Mouse (Mus musculus): Measurements from ENCODE around the gene Gm36864. TPM values are rescaled to one million over a fixed set of nuclear protein-coding genes. Genes with fewer than 3 reads are reported as not detected.

Gene Gm36864
- polyA plus RNA-seq, 1 experiment from 2014 or later = not detected

DNA sequence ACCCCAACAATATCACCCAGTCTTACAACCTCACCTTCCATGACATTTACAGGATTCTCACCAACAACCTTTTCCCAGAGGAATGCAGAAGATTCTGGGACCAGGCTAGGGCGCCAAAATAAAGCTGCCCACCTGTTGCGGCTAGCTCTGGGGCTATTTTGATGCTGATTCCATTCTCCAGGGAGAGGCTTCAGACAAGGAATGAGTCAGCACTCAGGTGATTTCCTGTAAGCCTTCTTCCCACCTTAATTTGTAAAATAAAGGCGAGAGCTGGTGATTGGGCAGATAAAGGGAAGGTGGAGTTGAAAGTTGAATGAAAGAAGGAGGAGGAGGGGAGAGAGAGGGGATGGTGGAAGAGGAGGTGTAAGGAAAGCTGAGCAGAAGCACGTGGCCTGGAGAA is 55.4 kb downstream of the Gm36864 start:
- 0 out of 2 replicates have a peak, but pooled peaks cover 5% of the 10 kb centered on the region for H3K9me3 ChIP-seq
- WGBS = 49% methylated on average over 4 of the region's 4 CpGs
- no peaks in the 10 kb centered on the region for H3K4me1 ChIP-seq
- H3K27me3 ChIP-seq (ENCODE audit: poor library complexity, severe bottlenecking) = no peaks in the 10 kb centered on the region
- H3K4me3 ChIP-seq = no peak overlapping the region
- H3K27ac ChIP-seq = no peak overlapping the region
- H3K36me3 ChIP-seq (replicated peaks) = no peaks in the 10 kb centered on the region
- no peak for DNase-seq (ENCODE audit: extremely low spot score, low spot score)

Other genes starting within 250 kb of the Gm36864 start
- gene Klk1b11, start 240.3 kb upstream of the Gm36864 start, polyA plus RNA-seq (2016; fragmentation: Nextera tagmentation; extraction: Ambion mirVana) = not detected in 2 replicates
- gene Klk1b26, start 224.0 kb upstream of the Gm36864 start, polyA plus RNA-seq (2016; fragmentation: Nextera tagmentation; extraction: Ambion mirVana) = not detected in 2 replicates
- not detected in 2 replicates for gene Klk1b27, start 183.9 kb upstream of the Gm36864 start, polyA plus RNA-seq (2016; fragmentation: Nextera tagmentation; extraction: Ambion mirVana)
- gene Klk1b21, start 133.8 kb upstream of the Gm36864 start, polyA plus RNA-seq (2016; fragmentation: Nextera tagmentation; extraction: Ambion mirVana) = not detected in 2 replicates
- gene Klk1b22, start 123.5 kb upstream of the Gm36864 start, polyA plus RNA-seq (2016; fragmentation: Nextera tagmentation; extraction: Ambion mirVana) = not detected in 2 replicates
- not detected in 2 replicates for gene Klk1b16, start 99.4 kb upstream of the Gm36864 start, polyA plus RNA-seq (2016; fragmentation: Nextera tagmentation; extraction: Ambion mirVana)
- not detected in 2 replicates for gene Klk1b24, start 47.9 kb upstream of the Gm36864 start, polyA plus RNA-seq (2016; fragmentation: Nextera tagmentation; extraction: Ambion mirVana)
- gene Klk1b3, start 38.0 kb upstream of the Gm36864 start, polyA plus RNA-seq (2016; fragmentation: Nextera tagmentation; extraction: Ambion mirVana) = not detected in 2 replicates
- gene Klk1b4, start 28.7 kb upstream of the Gm36864 start, polyA plus RNA-seq (2016; fragmentation: Nextera tagmentation; extraction: Ambion mirVana) = not detected in 2 replicates
- gene Klk1b5, start 20.2 kb upstream of the Gm36864 start, polyA plus RNA-seq (2016; fragmentation: Nextera tagmentation; extraction: Ambion mirVana) = not detected in 2 replicates
- gene Klk1, start 10.8 kb upstream of the Gm36864 start, polyA plus RNA-seq (2016; fragmentation: Nextera tagmentation; extraction: Ambion mirVana) = not detected in 2 replicates
- 1.3 and 1.4 TPM in 2 replicates for gene 1700028J19Rik, start 10.5 kb downstream of the Gm36864 start, polyA plus RNA-seq (2016; fragmentation: Nextera tagmentation; extraction: Ambion mirVana)
- gene 2410002F23Rik, start 10.5 kb downstream of the Gm36864 start, polyA plus RNA-seq (2016; fragmentation: Nextera tagmentation; extraction: Ambion mirVana) = 197 and 209 TPM in 2 replicates
- 0.12 TPM in 1 of 2 replicates, not detected in the other for gene Acp4, start 21.2 kb downstream of the Gm36864 start, polyA plus RNA-seq (2016; fragmentation: Nextera tagmentation; extraction: Ambion mirVana)
- 1.2 TPM in 1 of 2 replicates, not detected in the other for gene Gm15517, start 25.3 kb downstream of the Gm36864 start, polyA plus RNA-seq (2016; fragmentation: Nextera tagmentation; extraction: Ambion mirVana)
- 2.5 and 2.9 TPM in 2 replicates for gene Clec11a, start 70.7 kb downstream of the Gm36864 start, polyA plus RNA-seq (2016; fragmentation: Nextera tagmentation; extraction: Ambion mirVana)
- 1.4 TPM in 2 replicates for gene Shank1, start 74.1 kb downstream of the Gm36864 start, polyA plus RNA-seq (2016; fragmentation: Nextera tagmentation; extraction: Ambion mirVana)
- gene Syt3, start 147.9 kb downstream of the Gm36864 start, polyA plus RNA-seq (2016; fragmentation: Nextera tagmentation; extraction: Ambion mirVana) = 3.2 and 4.1 TPM in 2 replicates
- gene 1700008O03Rik, start 149.6 kb downstream of the Gm36864 start, polyA plus RNA-seq (2016; fragmentation: Nextera tagmentation; extraction: Ambion mirVana) = 1.6 and 2.1 TPM in 2 replicates
- gene Lrrc4b, start 192.8 kb downstream of the Gm36864 start, polyA plus RNA-seq (2016; fragmentation: Nextera tagmentation; extraction: Ambion mirVana) = 1.8 and 2.1 TPM in 2 replicates
- 1.3 and 1.5 TPM in 2 replicates for gene Aspdh, start 229.2 kb downstream of the Gm36864 start, polyA plus RNA-seq (2016; fragmentation: Nextera tagmentation; extraction: Ambion mirVana)
- gene Josd2, start 231.8 kb downstream of the Gm36864 start, polyA plus RNA-seq (2016; fragmentation: Nextera tagmentation; extraction: Ambion mirVana) = 74.9 and 78.5 TPM in 2 replicates